Mouse (Mus musculus) adrenal gland, postnatal 25 days (tissue): ENCODE results near the gene Acot8. TPM values are rescaled to one million over a fixed set of nuclear protein-coding genes. Genes with fewer than 3 reads are reported as not detected.
"Not testable (repeated sequence)": the region's sequence is repeated elsewhere in the genome, so short reads cannot be mapped to it uniquely, and the experiment has no call there.

Experiments used
- DNase-seq: peaks from one replicate; pipeline ENCODE4 v3.0.0; 2021; ENCODE audit warnings: mixed read lengths
- total RNA-seq: library from RNA; stranded (reverse); gene quantifications from 2 replicates; pipeline ENCODE4 v1.2.3, GENCODE M21; 2021

Acot8 gene
- total RNA-seq, 1 experiment from 2014 or later = 36.0 TPM

DNA sequence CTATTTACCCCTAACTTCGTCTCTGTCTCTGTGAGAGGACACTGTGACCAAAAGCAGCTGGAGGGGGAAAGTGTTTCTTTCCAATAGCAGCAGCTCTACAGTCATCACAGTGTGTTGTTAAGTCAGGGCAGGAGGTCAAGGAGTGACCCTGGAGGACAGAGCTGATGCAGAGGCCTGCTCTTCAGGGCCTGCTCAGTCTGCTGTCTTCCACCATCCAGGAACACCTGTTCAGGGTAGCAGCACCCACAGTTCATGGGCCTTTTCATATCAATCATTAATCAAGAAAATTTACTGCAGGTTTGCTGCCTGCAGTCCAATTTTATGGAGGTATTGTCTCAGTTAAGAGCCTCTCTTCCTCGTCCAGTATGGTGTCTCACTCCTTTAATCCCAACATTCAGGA, 8.9 kb upstream of the Acot8 start:
- no peak for DNase-seq

DNA sequence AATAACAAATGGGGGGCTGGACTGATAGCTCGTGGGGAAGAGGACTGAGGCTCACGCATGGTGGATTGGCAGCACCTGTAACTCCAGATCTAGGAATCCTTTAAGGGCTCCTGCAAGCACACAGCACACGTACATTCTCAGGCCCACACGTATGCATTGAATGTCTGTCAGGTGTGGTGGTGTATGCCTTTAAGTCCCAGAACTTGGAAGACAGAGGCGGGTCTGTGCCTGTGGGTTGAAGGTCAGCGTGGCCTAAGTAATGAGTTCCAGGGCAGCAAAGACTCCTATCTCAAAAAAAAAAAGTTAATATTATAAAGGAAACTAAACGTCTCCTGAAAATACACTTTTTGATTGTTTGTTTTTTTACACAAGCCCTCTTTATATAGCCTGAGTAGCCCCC, 1.9 kb upstream of the Acot8 start:
- no peak for DNase-seq

DNA sequence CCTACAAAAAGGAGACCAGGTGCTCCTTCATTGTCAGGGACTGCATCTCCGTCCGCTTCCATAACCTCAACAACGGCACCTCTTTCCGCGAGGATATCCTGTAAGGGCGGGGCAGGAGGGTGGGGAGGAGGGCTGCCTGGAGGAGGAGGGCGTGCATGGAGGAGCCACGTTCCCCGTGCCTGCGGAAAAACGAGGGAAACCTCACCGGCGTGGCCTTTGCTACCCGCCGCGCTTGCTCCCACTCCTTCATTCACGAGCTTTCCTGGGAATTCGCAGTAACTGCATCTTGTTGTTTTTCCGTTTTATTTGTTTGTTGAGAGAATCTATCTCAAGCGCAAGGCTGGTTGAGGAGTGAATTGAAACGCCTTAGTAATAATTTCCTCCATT, 643 bp upstream of the Acot8 start:
- DNase-seq = no peak

DNA sequence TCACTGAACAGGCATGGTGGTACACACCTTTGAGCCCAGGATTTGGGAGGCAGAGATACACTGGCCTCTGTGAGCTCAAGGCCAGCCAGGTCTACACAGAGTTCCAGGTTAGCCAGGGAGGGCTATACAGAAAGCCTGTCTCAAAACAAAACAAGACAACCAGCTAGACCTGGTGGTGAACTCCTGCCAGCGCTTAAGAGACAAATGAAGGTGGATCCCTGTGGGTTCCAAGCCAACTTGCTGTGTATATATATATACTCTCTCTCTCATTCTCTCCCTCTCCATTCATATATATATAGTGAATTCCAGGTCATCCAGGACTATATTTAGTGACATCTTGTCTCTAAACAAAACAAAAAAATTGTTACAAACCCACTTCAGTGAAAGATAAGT, 765 bp downstream of the Acot8 start:
- no peak for DNase-seq

DNA sequence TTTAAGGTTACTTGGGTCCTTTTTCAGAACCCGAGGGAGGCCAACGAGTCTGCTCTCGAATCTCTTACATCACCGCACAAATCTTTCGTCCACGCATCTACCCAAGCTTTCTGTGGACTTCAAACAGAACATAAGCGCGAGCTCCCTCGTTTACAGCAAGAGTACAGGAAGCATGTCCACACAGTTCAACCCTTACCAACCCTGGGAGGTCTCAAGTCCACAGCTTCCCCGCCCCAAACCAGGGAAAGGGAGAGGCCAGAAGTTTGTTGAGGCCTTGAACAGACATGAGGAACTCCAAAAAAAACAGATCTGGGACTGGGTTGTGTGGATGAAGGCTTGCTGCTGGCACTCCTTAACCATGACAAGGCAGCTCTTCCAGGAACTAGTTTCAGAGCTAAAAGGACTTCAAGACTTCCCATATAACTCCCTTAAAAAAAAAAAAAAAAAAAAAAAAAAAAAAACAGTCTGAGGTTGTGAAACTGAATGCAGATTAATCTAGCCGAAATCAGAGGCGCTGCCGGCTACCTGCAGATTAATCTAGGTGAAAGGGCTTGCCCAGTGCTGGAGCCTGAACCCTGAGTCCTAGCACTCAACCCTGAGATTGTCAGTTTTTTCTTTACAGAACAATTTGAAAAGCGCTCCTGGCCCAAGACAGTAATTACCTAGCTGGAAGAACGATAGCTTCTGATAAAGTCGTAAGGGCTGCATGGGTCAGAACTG, 1.3 kb downstream of the Acot8 start:
- DNase-seq = no peak

DNA sequence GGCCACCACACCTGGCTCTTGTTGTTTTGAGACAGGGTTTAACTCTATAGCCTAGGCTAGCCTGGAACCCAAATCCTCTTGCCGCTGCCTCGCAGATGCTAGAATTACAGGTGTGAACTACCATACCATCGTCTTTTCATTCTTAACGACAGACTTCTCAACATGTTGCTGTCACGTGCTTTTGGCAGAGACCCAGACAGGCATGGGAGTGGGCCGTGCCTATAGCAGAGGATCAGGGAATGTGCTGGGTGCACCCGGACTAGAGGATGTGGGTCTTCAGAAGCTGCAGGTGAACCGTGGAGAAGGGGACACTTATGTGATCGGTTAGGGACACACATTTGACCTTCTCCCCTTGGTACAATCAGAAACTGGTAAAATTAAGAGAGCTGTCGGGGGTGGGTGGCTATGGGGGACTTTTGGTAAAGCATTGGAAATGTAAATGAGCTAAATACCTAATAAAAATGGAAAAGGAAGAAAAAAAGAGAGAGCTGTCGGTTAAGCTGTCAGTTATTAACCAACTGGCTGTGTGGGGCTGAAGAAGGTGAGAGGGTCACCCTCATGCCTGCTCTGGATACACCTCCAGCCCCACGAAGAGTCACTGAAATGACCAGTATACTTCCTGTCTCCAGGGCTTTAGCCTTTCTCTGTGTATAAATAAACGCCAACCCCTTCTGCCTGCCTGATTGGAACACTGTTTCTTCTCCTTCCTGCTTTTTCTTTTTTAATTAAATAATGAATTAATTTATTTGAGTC, 4.3 kb downstream of the Acot8 start:
- DNase-seq = no peak

DNA sequence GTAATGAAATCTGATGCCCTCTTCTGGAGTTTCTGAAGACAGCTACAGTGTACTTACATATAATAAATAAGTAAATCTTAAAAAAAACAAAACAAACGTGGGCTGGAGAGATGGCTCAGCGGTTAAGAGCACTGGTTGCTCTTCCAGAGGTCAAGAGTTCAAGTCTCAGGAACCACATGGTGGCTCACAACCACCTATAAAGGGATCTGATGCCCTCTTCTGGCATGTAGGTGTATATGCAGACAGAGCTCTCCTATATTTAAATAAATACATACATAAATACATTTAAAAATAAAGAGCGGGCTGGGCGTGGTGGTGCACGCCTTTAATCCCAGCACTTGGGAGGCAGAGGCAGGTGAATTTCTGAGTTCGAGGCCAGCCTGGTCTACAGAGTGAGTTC, 6.1 kb downstream of the Acot8 start:
- DNase-seq = not testable (repeated sequence)

DNA sequence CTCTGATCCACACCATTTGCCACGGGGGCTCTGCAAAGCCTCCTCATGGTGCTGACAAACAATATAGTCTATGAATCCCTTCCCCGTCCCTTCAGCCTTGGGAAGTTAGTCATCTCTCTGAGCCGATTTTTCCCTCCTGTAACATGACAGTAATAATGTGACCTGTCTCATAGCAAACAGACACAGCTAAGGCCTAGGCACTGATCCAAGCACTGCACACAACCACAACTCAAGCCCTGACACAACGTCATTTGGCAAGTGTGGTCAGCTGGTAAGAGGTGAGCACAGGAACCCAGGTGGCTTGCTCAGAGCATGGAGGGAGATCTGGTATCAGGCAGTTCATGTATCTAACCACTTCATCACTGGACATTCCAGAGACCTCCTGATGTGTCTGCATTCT, 8.8 kb downstream of the Acot8 start:
- no peak for DNase-seq

DNA sequence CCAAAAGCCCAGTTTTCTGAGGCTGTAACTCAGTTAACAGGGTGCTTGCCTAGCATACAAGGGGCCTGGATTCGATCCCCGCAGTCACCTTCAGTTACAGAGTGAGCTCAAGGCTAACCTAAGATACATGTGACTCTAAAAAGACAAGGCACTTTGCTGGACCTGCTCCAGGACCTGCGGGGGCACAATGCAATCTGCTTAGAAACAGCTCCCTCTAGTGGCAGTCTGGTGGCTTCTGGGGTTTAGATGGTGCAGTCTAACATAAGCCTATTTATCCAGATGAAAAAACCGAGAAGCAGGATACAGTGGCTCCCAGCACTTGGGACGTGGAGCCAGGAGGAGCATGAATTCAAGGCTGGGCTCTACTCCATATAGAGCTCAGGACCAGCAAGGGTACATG, 10.4 kb downstream of the Acot8 start:
- DNase-seq = peak; percentile 89

DNA sequence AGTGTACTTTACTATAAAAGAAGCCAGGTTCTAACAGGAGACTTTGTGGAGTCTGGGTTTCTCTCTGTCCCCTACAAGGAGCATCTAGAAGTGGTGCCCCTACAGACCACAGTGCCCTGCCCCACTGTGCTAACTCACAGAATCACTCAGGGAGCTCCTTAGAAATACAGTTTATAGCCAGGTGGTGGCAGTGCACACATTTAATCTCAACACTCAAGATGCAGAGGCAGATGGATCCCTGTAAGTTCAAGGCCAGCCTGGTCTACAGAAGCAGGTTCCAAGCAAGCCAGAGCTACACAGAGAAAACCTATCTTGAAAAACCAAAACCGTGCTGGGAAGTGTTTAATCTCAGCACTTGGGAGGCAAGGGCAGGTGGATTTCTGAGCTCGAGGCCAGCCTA, 10.9 kb downstream of the Acot8 start:
- no peak for DNase-seq

DNA sequence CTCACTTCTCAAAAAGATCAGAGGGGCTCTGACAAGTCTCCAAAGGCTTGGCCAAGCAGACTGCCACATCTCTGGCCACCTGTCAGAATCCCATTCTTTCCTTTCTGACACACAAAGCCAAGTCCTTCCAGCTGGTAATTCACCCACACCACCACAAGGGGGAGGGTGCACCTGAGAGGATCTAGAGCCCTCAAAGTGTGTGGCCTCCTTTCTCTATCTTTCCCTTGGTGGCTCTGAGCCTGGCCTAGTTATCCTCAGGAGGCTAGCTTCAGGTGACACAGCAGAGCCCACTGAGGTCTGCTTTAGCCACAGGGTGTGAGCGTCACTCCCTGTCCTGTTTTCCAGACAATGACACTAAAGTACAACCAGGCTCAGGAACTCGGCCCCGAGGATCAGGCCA, 11.4 kb downstream of the Acot8 start:
- DNase-seq = peak; percentile 54

DNA sequence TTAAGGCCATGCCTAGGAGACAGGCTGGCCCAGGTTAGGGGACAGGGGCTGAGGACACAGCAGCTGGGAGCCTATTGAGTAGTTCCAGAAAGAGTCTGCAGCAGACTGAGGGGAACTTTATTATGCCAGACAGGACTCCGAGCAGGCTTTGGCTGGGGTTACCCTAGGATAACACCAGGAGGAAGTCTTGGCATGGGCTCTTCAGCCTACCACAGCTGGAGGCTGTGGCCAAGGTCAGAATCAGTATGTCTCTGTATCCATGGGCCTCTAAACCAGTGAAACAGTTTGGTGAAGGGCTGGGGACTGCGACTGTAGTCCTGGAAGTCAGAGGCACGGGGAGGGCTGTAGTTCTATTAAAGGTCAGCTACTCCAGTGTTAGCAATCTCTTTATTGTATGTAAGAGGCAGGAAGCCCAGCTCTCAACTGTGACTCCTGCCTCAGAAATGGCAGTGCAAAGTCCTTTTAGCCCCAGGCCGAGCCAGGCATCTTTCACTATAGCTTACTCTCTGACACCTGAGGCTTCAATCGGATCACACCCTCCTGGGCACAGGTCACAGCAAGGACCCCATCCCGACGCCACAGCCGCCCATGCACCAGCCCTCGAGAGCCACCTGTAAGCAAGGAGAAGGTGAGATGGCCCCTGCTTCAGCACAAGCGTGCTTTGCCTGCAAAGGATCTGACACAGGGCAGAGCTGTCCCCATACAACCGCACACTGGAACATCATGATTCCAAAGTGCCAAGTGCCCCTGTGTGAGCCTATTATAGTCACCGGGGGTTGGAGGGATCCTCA, 12.1 kb downstream of the Acot8 start:
- DNase-seq = no peak

DNA sequence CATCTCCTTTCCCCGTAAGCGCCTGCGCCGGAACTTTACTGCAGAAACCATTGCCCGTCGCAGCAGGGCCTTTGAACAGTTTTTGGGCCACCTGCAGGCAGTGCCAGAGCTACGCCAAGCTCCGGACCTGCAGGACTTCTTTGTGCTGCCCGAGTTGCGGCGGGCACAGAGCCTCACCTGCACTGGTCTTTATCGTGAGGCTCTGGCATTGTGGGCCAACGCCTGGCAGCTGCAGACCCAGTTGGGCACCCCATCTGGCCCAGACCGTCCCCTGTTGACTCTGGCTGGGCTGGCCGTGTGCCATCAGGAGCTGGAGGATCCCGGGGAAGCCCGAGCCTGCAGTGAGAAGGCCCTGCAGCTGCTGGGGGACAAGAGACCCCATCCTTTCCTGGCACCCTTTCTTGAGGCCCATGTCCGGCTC, 12.8 kb downstream of the Acot8 start:
- no peak for DNase-seq

DNA sequence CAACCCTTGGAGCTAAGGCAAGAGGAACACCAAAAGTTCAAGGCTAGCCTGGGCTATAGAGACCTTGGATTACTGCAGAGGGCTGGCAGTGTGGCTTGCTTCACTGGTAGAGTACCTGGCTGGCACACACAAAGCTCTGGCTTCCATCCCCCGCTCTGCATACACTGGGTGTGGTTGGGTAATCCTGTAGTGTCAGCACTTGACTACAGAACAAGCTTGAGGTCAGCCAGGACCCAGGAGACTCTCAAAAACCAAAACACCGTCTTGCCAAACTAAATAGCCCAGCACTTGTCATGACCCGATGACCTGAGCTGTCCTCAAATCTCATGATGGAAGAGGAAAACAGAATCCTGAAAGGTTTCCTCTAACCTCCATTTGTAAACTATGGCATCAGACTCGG, 14.2 kb downstream of the Acot8 start:
- no peak for DNase-seq

DNA sequence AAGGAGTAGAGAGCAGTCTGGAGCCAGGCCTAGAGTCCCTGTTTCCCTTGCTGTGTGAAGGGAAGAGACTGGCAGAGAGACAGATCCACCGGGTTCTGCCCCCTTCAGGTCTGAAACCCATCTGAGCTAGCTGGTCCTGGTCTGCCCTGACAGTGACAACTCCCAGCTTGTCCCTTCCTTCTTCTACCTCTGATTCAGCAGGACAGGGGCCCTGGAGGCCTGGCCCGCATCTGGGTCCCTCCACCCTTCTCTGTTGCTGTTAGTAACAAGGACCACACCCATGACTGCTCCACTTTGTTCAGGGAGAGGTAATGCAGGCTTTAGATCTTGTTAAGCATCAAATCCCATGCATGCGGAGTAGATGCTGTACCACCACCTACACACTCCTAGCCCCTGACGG, 16.3 kb downstream of the Acot8 start:
- DNase-seq = no peak

DNA sequence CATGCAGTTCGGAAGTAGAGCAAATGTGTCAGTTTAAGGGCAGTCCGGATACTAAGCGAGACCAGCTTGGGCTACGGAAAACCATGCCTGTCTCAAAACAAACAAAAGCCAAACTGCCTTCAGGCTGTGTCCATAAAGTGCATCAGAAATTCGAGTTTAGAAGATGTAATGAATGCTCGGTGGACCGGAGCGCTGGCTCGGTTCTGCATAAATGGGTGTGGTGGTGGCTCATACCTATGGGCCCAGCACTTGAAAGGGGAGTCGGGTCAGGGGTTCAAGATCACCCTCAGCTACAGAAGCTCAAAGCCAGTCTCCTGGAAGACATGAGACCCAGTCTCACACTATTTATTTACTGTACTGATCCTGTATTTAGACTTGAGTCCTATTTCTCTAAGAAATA, 16.9 kb downstream of the Acot8 start:
- DNase-seq = no peak

DNA sequence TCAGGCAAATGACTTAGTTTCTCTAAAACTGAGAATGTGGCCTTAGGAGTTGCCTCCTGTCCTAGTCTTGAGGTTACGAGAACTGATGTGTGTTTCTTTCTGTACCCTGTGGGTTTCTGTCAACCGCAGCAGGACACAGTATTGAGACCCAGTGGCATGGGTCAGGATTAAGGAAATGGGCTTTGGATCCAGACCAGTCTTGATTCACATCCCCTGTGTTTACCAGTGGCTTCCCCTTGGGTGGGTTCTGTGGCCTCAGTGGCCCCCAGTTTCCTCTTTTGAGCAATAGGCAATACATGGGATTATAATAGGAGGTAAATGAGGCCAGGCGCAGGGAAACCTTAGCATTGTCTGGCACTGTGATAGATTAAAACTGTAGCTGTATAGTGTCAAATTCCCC, 17.6 kb downstream of the Acot8 start:
- no peak for DNase-seq

DNA sequence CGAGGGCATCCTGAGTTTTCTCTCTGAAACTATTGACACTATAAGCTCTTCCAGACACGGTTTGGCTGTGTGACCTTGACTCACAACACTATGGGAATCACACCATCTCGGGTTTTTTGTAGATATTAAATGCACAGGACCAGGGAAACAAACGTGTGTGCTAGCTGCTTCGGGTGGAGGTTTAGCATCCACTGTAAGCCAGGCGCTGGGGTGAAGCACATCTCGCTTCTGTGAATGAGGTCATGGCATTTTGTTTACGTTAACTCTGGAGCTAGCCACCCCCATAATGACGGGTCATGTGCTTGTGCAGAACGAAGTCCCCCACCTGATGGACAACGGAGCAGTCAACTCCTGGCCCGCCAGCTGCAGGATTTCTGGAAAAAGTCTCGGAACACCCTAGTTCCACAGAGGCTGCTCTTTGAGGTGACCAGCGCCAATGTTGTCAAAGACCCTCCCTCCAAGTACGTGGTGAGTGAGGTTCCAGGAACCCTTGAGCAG, 18.2 kb downstream of the Acot8 start:
- DNase-seq = no peak

DNA sequence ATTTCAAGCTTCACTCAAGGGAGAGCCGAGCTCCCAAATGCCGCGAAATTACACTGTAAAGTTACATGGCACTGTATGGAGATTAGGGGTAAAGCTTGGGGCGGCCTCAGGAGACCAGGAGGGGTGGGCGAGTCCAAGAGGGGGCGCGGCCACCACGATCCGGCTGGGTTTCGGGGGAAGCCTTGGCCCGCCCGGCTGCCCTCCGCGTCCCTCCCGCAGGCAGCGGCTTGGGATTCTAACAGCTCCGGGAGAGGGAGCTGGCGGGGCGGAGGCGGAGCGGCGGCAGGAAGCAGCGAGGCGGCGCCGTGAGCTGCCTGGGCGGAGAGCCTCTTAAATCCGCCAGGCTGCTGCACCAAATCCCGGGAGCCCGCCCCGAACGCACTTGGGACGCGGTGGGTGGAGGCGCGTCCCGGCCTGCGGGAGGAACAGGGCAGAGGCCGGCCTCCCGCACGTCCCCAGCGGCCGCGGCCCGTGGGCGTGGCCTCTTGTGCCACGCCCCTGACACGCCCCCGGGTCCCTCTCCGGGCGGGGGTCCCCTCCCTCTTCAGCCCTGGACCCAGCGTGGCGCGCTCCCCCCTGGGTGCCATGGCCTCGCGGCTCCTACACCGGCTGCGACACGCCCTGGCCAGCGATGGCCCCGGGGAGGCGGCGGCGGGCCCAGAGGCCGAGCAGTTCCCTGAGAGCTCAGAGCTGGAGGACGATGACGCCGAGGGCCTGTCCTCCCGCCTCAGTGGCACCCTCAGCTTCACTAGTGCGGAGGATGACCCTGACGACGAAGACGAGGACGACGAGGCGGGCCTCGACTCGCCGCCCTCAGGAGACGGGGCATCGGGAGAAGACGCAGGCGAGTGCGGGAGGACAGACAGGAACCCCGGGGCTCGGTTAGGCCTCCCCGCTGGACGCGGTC, 18.9 kb downstream of the Acot8 start, which contains the start of gene Snx21:
TSS of gene Snx21 (plus strand) at position 343 of the 907 bp plus-strand sequence.
- DNase-seq = peak; percentile 95

DNA sequence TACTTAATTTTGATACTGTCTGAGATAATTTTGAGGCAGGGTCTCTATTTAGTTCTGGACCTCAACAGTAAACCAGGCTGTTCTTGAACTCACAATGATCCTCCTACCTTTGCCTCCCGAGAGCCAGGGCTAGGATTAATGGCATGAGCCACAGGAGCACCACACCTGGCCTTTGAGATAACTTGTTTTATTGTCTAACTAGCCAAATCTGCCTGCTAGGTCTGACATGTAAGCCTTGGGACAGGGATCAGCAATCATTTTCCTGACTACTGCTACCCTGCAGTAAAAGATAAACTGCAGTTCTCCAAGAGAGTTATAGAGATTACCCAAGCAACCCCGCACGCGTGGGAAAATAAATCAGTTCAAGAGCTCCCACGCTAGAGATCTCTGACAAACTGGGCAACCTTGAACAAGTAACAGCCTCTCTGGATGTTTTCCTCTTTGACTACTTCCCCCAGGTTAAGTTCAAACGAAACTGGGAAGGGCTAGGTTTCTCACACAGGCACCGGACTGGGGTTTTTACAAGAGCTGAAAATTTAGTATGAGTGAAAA, 19.7 kb downstream of the Acot8 start:
- DNase-seq = no peak

DNA sequence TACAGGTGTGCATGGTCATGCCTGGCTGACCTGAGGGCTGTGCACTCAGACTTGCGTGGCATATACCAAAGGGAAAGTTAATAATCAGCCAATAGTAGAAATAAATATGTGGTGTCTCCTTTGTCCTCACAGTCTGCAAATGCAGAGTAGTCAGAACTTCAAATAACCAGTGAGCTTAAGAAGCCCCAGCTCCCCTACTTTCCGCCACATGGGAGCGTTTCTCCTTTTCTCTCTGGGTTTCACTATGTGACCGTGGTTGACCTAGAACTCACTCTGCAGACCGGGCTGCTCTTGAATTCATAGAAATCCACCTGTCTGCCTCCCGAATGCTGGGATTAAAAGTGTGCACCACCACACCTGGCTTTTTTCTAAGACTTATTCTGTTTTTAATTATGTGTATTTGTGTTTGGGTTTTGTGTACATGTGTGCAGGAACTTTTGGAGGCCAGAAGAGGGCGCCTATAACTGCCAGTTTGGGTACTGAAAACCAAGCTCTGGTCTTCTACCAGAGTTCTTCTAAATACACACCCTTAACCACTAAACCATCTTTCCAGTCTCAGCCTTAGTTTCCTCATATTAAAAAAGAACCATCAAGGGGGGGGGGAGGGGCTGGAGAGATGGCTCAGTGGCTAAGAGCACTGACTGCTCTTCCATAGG, 20.6 kb downstream of the Acot8 start:
- no peak for DNase-seq
